Mouse (Mus musculus) brain, embryonic 14.5 days (tissue): Measurements from ENCODE around the gene Plekhj1.

Experiments
- CTCF ChIP-seq: fragments of 200-500 bp; IDR thresholded peaks from 2 replicates; pipeline ENCODE4 v1.5.1; 2012; ENCODE audit warnings: inconsistent platforms, mild to moderate bottlenecking, moderate library complexity, borderline replicate concordance; ENCODE audit not compliant: insufficient read depth, insufficient read length; ENCODE audit errors: extremely low read depth
- POLR2A ChIP-seq: fragments of 200-500 bp; IDR thresholded peaks from 2 replicates; pipeline ENCODE4 v1.6.1; 2012; ENCODE audit warnings: mild to moderate bottlenecking, inconsistent platforms, borderline replicate concordance; ENCODE audit not compliant: poor library complexity, insufficient read depth, insufficient read length, severe bottlenecking; ENCODE audit errors: extremely low read depth

GRCm38 (mm10) chr10:80790761-80791404 is 7.5 kb downstream of the Plekhj1 start:
- TF ChIP-seq POLR2A, result no peak
- no peak for TF ChIP-seq CTCF
